ENCODE assay signal across 27 mouse cellular contexts in genomic region chr3:22152773-22153172, GRCm38 (mm10).
DNase-seq lines count a peak whose midpoint lies in the region; ATAC-seq lines count a peak whose summit lies in the region.
"Had no signal": no experiment of that assay in that cellular context is flagged by ENCODE, and none has a peak within 500 bp of the region (broad histone marks: within the 10 kb centered on the region; RNA-seq: fewer than 3 reads in every experiment).

No protein-coding gene starts in this region.

- H3K27ac ChIP-seq in hindbrain, embryonic 12.5 days, result no peak overlapping the region
- H3K27ac ChIP-seq: embryonic facial prominence, embryonic 12.5 days; forebrain, embryonic 12.5 days; gastrocnemius, adult 2 months; heart, embryonic 10.5 days; hindbrain, embryonic 14.5 days; intestine, embryonic 15.5 days; layer of hippocampus, adult 2 months; limb, embryonic 12.5 days; liver, embryonic 12.5 days; neural tube, embryonic 13.5 days; stomach, embryonic 15.5 days had no signal

- ATAC-seq in neutrophil, adult 5-6 weeks (ENCODE audit: extremely low read depth, insufficient number of reproducible peaks, low FRiP score, poor library complexity, severe bottlenecking), result peak; percentile 94
- ATAC-seq in hindbrain, embryonic 12.5 days (ENCODE audit: low FRiP score), result no peak
- ATAC-seq: intestine, embryonic 15.5 days; liver, embryonic 12.5 days had no signal

- peak; percentile 34 for DNase-seq in CD4-positive helper T cell, adult 2 months (ENCODE audit: low read depth, low spot score)
- DNase-seq in MEL-GATA-1-ER (ENCODE audit: extremely low read depth, low read depth) (peak; percentile 40), liver (no peak)
- DNase-seq in induced T-regulatory cell, adult 2 months (ENCODE audit: low read depth), result peak; percentile 43
- DNase-seq in gastrocnemius, adult 18-20 months (ENCODE audit: low spot score), result no peak
- DNase-seq: adrenal gland, postnatal 36 days; cerebellum, postnatal 14 days; gastrocnemius, adult 2 months; kidney, adult 9 months; kidney, postnatal 25 days; lung, adult 18-20 months; lung, postnatal 14 days; midbrain, embryonic 14.5 days; thymus, postnatal 36 days had no signal

- no peak overlapping the region for H3K9ac ChIP-seq in hindbrain, embryonic 12.5 days
- H3K9ac ChIP-seq: embryonic facial prominence, embryonic 12.5 days; forebrain, embryonic 12.5 days; hindbrain, embryonic 14.5 days; intestine, embryonic 15.5 days; limb, embryonic 12.5 days; liver, embryonic 12.5 days; neural tube, embryonic 13.5 days; stomach, embryonic 15.5 days had no signal

- peaks cover 10% of the 10 kb centered on the region; the same call in 1 of the 2 replicates for H3K9me3 ChIP-seq in hindbrain, embryonic 12.5 days (replicated peaks)
- H3K9me3 ChIP-seq: embryonic facial prominence, embryonic 12.5 days; heart, embryonic 10.5 days; intestine, embryonic 15.5 days; liver, embryonic 12.5 days; megakaryocyte, embryonic 14.5 days; stomach, embryonic 15.5 days had no signal

- WGBS in hindbrain, embryonic 12.5 days, result 90% methylated on average over 1 of the region's 1 CpGs

- H3K4me2 ChIP-seq in hindbrain, embryonic 12.5 days (replicated peaks), result no peak overlapping the region
- H3K4me2 ChIP-seq: embryonic facial prominence, embryonic 12.5 days; forebrain, embryonic 12.5 days; hindbrain, embryonic 14.5 days; intestine, embryonic 15.5 days; limb, embryonic 12.5 days; liver, embryonic 12.5 days; neural tube, embryonic 13.5 days; stomach, embryonic 15.5 days had no signal

- no peaks in the 10 kb centered on the region for H3K27me3 ChIP-seq in hindbrain, embryonic 12.5 days
- H3K27me3 ChIP-seq: embryonic facial prominence, embryonic 12.5 days; forebrain, embryonic 12.5 days; intestine, embryonic 15.5 days; limb, embryonic 12.5 days; liver, embryonic 12.5 days; megakaryocyte, embryonic 14.5 days; neural tube, embryonic 13.5 days; stomach, embryonic 15.5 days had no signal

- H3K4me1 ChIP-seq in hindbrain, embryonic 12.5 days, result no peaks in the 10 kb centered on the region
- H3K4me1 ChIP-seq: embryonic facial prominence, embryonic 12.5 days; forebrain, embryonic 12.5 days; heart, embryonic 10.5 days; intestine, embryonic 15.5 days; limb, embryonic 12.5 days; neural tube, embryonic 13.5 days had no signal

- H3K4me3 ChIP-seq in hindbrain, embryonic 12.5 days, result no peak overlapping the region
- H3K4me3 ChIP-seq: embryonic facial prominence, embryonic 12.5 days; forebrain, embryonic 12.5 days; gastrocnemius, adult 2 months; heart, embryonic 10.5 days; intestine, embryonic 15.5 days; layer of hippocampus, adult 2 months; limb, embryonic 12.5 days; liver, embryonic 12.5 days; megakaryocyte, embryonic 14.5 days; neural tube, embryonic 13.5 days; stomach, embryonic 15.5 days had no signal

- H3K36me3 ChIP-seq in hindbrain, embryonic 12.5 days, result no peaks in the 10 kb centered on the region
- H3K36me3 ChIP-seq: forebrain, embryonic 12.5 days; intestine, embryonic 15.5 days had no signal

Comparison
In these comparisons a context has a peak if more than half of its experiments do, and no peak if none do; other contexts are left out.
1. DNase-seq: peak in CD4-positive helper T cell, adult 2 months (single experiment), MEL-GATA-1-ER (single experiment) and induced T-regulatory cell, adult 2 months (single experiment); none in gastrocnemius, adult 18-20 months (single experiment) and liver (single experiment).